Mouse (Mus musculus): ENCODE data around the gene Aadacl3. TPM values are rescaled to one million over a fixed set of nuclear protein-coding genes. Genes with fewer than 3 reads are reported as not detected.

Aadacl3 gene
- total RNA-seq, 2 experiments from 2014 or later: not detected

DNA sequence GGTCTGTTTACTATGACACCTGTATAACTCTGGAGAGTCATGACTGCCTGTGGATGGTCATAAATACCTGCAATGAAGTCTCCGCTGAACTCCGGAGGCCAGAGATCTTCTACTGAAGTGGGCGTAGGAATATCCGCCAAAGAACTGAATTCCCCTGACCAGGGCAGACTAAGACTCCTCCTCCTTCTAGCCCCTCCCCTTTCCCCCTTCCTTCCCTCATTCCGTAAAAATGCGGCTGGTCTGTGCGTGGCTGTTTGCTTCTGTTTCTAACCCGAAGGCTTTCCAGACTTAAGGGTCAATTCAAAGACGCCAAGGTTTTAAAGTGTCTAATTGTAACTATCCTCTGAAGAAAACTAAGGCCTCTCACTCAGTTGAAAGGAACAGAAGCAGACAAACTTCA lies 55.3 kb downstream of the Aadacl3 start, which contains the start of gene Pramef12:
TSS of gene Pramef12 (minus strand) at position 175 of the 400 bp plus-strand sequence.
- DNase-seq (ENCODE audit: low spot score in 2 of 2): no peak
- Histone ChIP-seq H3K27ac (no peak within 1 kb of the TSS), H3K4me3 (no peak within 1 kb of the TSS)
- no peak for TF ChIP-seq CTCF (conservative IDR thresholded peaks at IDR 0.05)

GRCm38 (mm10) chr4:144406261-144406660 lies 57.3 kb downstream of the Aadacl3 start:
- Histone ChIP-seq H3K4me3 (no peak overlapping the region), H3K27ac (no peak overlapping the region)
- TF ChIP-seq CTCF (conservative IDR thresholded peaks at IDR 0.05): no peak
- DNase-seq (ENCODE audit: low spot score in 2 of 2): no peak

- no peak for TF ChIP-seq CTCF (conservative IDR thresholded peaks at IDR 0.05)
- H3K27ac ChIP-seq: no peak overlapping the region
- no peak overlapping the region for H3K4me3 ChIP-seq
- no peak for DNase-seq (ENCODE audit: low spot score in 2 of 2)
Observed at GRCm38 (mm10) chr4:144404456-144405086, 59.0 kb downstream of the Aadacl3 start.

Other genes starting within 250 kb of the Aadacl3 start
- gene Pramel5, start 183.3 kb downstream of the Aadacl3 start, total RNA-seq (2021): not detected
- gene Gm13128, start 133.5 kb downstream of the Aadacl3 start, total RNA-seq (2021): not detected
- gene Gm13119, start 105.8 kb downstream of the Aadacl3 start, total RNA-seq (2021): not detected
- not detected for gene Pramef20, start 85.8 kb downstream of the Aadacl3 start, total RNA-seq (2021)
- gene Pramef12, start 55.3 kb downstream of the Aadacl3 start, total RNA-seq (2021): not detected
- not detected for gene 1700012P22Rik, start 25.0 kb downstream of the Aadacl3 start, total RNA-seq (2021)
- gene Gm9944, start 10.4 kb downstream of the Aadacl3 start, total RNA-seq (2021): not detected
- gene 9430007A20Rik, start 56.1 kb upstream of the Aadacl3 start, total RNA-seq (2021): not detected
- gene Gm13124, start 101.4 kb upstream of the Aadacl3 start, total RNA-seq (2021): not detected
- not detected for gene Aadacl4, start 150.0 kb upstream of the Aadacl3 start, total RNA-seq (2021)
- gene Gm436, start 222.6 kb upstream of the Aadacl3 start, total RNA-seq (2021): not detected

Data from layer of hippocampus, adult 2 months (tissue).